Mouse (Mus musculus) spleen, adult 2 months (tissue): ENCODE data around the gene Zbtb2. TPM values are rescaled to one million over a fixed set of nuclear protein-coding genes. Genes with fewer than 3 reads are reported as not detected.

Experiments used
- DNase-seq, 2 experiments: peaks; one replicate each; pipeline versions ENCODE4 v3.0.0 to v3.0.0-alpha.2; 2012 to 2021; ENCODE audit warnings: low spot score in 2 of 2, low read depth in 1 of 2
- H3K27ac ChIP-seq: fragments of 200-500 bp; 2 replicates; pipeline ENCODE4 v1.5.1; 2012; ENCODE audit warnings: low read length, inconsistent platforms; ENCODE audit not compliant: insufficient read depth
- H3K27me3 ChIP-seq: fragments of 200-500 bp; 2 replicates; pipeline ENCODE4 v1.6.1; 2012; ENCODE audit warnings: mild to moderate bottlenecking, moderate library complexity, low read length, inconsistent platforms; ENCODE audit not compliant: control insufficient read depth, insufficient read depth
- H3K36me3 ChIP-seq: fragments of 200-500 bp; 2 replicates; pipeline ENCODE4 v1.6.1; 2012; ENCODE audit warnings: mild to moderate bottlenecking, low read length, inconsistent platforms; ENCODE audit not compliant: control insufficient read depth, insufficient read depth
- H3K4me1 ChIP-seq: fragments of 200-500 bp; 2 replicates; pipeline ENCODE4 v1.6.1; 2011; ENCODE audit warnings: inconsistent platforms; ENCODE audit not compliant: control insufficient read depth, insufficient read depth, insufficient read length
- H3K4me3 ChIP-seq: fragments of 200-500 bp; 2 replicates; pipeline ENCODE4 v1.5.1; 2011; ENCODE audit warnings: mild to moderate bottlenecking, inconsistent platforms; ENCODE audit not compliant: insufficient read depth, insufficient read length; ENCODE audit errors: extremely low read depth
- CTCF ChIP-seq: fragments of 200-500 bp; IDR thresholded peaks from 2 replicates; pipeline ENCODE4 v1.5.1; 2011; ENCODE audit warnings: mild to moderate bottlenecking, inconsistent platforms; ENCODE audit not compliant: insufficient read depth, insufficient read length, insufficient replicate concordance; ENCODE audit errors: extremely low read depth
- POLR2A ChIP-seq: fragments of 200-500 bp; IDR thresholded peaks from 2 replicates; pipeline ENCODE4 v1.6.1; 2011; ENCODE audit warnings: low read depth, low read length, inconsistent platforms
- WGBS: fragments of 180-500 bp; shearing (Covaris S2); methylation state at CpG from one replicate; pipeline ENCODE4 v1.1.7; 2018; 5-methylcytosine and 5-hydroxymethylcytosine counted together
- polyA plus RNA-seq: library from polyadenylated mRNA; depleted of rRNA; stranded (reverse); fragments of >200 nt; gene quantifications from 2 replicates; pipeline ENCODE4 v1.2.3, GENCODE M21; 2012; rRNA removed

Gene Zbtb2
- polyA plus RNA-seq, 1 experiment = 10.3 TPM

- 69% methylated on average over 15 of the region's 15 CpGs for WGBS
- Histone ChIP-seq H3K4me1 (no peaks in the 10 kb centered on the region), H3K4me3 (no peak overlapping the region), H3K27ac (no peak overlapping the region), H3K27me3 (no peaks in the 10 kb centered on the region), H3K36me3 (no peaks in the 10 kb centered on the region)
- DNase-seq = no peak
- TF ChIP-seq POLR2A (no peak), CTCF (no peak)
Observed at GRCm38 (mm10) chr10:4338863-4339461, 48.9 kb downstream of the Zbtb2 start.

DNA sequence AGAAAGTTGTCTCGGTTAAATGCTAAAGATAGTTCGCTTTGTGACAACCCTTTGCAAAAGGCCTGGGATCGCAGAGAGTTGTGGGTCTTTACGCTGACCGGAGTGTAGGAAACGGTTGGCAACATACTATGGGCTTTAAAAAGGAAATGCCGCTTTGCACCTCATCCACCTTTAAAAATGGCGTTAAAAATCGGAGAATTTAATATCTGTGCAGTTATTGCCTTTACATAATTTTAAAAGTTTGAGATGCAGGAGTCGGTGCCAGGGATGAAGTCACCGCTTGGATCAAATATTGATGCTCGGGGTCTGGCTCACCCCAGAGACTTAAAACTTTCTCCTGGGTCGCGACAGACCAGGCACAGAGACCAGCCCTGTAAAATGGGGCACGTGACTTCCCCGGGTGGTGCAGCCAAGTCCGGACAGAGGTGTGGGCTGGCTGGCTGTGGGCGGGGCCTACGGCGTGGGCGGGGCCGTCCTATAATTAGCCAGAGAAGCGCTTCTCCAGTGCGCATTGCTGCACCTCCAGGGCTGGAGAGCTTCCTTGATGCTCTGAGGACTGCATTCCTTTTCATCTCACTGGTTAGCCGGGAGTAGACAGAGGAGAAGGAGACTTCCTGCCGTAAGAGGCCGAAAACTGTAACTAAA is 53.7 kb downstream of the Zbtb2 start:
- H3K36me3 ChIP-seq = no peaks in the 10 kb centered on the region
- peak overlapping the region; percentile 69 for H3K4me3 ChIP-seq
- H3K4me1 ChIP-seq = no peaks in the 10 kb centered on the region
- peak; percentile 52; the same call in 1 of the 2 replicates for TF ChIP-seq POLR2A
- TF ChIP-seq CTCF = no peak
- peak; percentile 66 to 88 for DNase-seq
- WGBS = 2% methylated on average over 27 of the region's 27 CpGs
- peak overlapping the region; percentile 62 for H3K27ac ChIP-seq
- H3K27me3 ChIP-seq = no peaks in the 10 kb centered on the region

DNA sequence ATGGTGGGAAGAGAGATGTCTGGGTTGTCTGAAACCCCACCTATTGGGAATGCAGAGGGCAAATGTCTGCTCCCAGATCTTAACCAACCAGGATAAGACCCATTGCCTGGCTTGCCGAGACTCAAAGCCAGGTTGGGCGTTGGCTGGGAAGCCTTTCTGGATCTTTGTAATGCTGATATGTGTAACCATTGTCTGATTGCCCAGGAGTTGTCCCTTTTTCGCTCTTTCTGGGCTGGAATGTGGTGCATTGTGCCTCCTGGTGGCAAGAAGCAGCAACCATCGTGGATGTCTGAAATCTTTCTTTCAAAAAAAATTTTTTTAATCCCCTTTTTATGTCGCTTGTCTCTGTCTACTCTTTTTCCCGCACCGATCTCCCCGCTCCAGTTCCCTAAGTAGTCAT is 54.6 kb downstream of the Zbtb2 start:
- Histone ChIP-seq H3K4me1 (no peaks in the 10 kb centered on the region), H3K27ac (no peak overlapping the region), H3K27me3 (no peaks in the 10 kb centered on the region), H3K4me3 (no peak overlapping the region), H3K36me3 (no peaks in the 10 kb centered on the region)
- DNase-seq = peak; percentile 26 to 37
- TF ChIP-seq POLR2A (no peak), CTCF (peak; percentile 59; the same call in 1 of the 2 replicates)
- 10% methylated on average over 8 of the region's 8 CpGs for WGBS

DNA sequence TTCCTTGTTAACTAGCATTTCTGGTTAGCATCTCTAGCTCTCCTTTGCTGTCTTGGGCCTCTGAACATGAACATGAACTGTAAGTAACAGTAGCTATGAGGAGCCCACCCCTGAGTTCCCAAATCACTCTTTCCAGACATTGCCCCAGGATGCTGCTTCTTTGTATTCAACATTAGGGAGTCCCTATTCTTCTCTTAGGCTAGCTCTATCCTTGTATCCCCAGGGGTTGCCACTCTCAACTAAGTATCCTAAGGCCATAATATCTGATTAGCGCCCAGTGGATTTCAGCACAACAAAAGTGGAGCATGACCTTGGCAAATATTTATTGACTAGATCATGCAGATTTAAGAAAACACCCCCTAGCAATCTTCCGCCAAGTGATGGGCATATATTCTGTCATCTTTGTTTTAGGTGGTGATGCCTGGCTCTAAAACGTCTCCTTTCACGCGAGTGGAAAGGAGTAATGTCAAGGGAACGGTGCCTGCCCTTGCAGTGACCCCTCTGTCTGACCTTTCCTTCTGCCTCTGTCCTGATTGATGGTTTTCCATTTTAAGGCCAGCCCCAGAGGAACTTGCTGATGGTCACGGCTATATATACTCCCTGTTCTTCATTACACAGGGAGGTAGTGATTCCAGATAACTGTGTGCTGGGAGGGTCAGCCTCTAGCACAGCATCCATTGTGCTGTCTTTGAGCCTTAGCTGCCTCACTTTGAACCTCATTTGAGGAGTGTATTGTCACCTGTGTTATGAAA is 55.5 kb downstream of the Zbtb2 start:
- Histone ChIP-seq H3K27ac (no peak overlapping the region), H3K27me3 (no peaks in the 10 kb centered on the region), H3K36me3 (no peaks in the 10 kb centered on the region), H3K4me3 (no peak overlapping the region), H3K4me1 (no peaks in the 10 kb centered on the region)
- WGBS = 86% methylated on average over 7 of the region's 7 CpGs
- TF ChIP-seq POLR2A = no peak
- no peak for TF ChIP-seq CTCF
- no peak for DNase-seq

- Histone ChIP-seq H3K36me3 (no peaks in the 10 kb centered on the region), H3K4me1 (no peaks in the 10 kb centered on the region), H3K27me3 (no peaks in the 10 kb centered on the region), H3K27ac (no peak overlapping the region), H3K4me3 (no peak overlapping the region)
- WGBS = 92% methylated on average over 1 of the region's 1 CpGs
- no peak for TF ChIP-seq CTCF
- TF ChIP-seq POLR2A = no peak
- no peak for DNase-seq
Observed at GRCm38 (mm10) chr10:4327716-4328115, 60.2 kb downstream of the Zbtb2 start.

- Histone ChIP-seq H3K27me3 (no peaks in the 10 kb centered on the region), H3K27ac (no peak overlapping the region), H3K36me3 (no peaks in the 10 kb centered on the region), H3K4me1 (no peaks in the 10 kb centered on the region), H3K4me3 (no peak overlapping the region)
- DNase-seq = no peak
- 76% methylated on average over 5 of the region's 5 CpGs for WGBS
- no peak for TF ChIP-seq CTCF
- TF ChIP-seq POLR2A = no peak
Observed at GRCm38 (mm10) chr10:4325562-4325961, 62.3 kb downstream of the Zbtb2 start.

DNA sequence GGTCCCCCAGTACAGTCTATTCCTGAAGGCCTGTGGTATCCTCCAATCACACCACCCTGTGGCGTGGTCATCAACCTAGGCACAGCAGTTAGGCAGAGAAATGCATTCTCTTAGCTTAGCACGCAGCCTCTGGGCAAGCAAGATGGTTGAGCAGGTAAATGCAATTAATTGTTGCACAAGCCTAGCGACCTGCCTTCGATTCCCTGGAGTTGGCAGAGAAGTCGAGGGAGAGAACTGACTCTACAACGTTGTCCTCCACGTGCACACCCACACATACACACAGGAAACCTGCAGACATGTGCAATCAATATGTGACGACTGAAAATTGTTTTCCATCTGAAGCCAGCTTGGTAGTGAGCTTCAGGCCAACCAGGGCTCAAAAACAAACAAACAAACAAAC is 64.0 kb downstream of the Zbtb2 start:
- H3K27me3 ChIP-seq = no peaks in the 10 kb centered on the region
- no peak for TF ChIP-seq CTCF
- no peak for TF ChIP-seq POLR2A
- no peaks in the 10 kb centered on the region for H3K36me3 ChIP-seq
- H3K4me3 ChIP-seq = no peak overlapping the region
- no peaks in the 10 kb centered on the region for H3K4me1 ChIP-seq
- no peak for DNase-seq
- H3K27ac ChIP-seq = no peak overlapping the region
- WGBS = 80% methylated on average over 8 of the region's 8 CpGs

Other genes with a start within 250 kb of the Zbtb2 start
- 4.1 and 5.0 TPM in 2 replicates for gene Akap12, start 121.7 kb downstream of the Zbtb2 start, polyA plus RNA-seq
- gene Rmnd1, start 44.3 kb upstream of the Zbtb2 start, polyA plus RNA-seq = 19.0 and 20.4 TPM in 2 replicates
- gene Armt1, start 44.4 kb upstream of the Zbtb2 start, polyA plus RNA-seq = 7.5 and 8.4 TPM in 2 replicates
- not detected in 2 replicates for gene Ccdc170, start 94.4 kb upstream of the Zbtb2 start, polyA plus RNA-seq
- 1.9 and 2.2 TPM in 2 replicates for gene Esr1, start 223.5 kb upstream of the Zbtb2 start, polyA plus RNA-seq